Mouse (Mus musculus): ENCODE measurements around the gene Sdc4. TPM values are rescaled to one million over a fixed set of nuclear protein-coding genes. Genes with fewer than 3 reads are reported as not detected.

Gene Sdc4
- polyA plus RNA-seq, 1 experiment from 2014 or later = 101 TPM

- Histone ChIP-seq H3K36me3 (ENCODE audit: insufficient read depth) (no peaks in the 10 kb centered on the region), H3K9me3 (ENCODE audit: low read depth, low read length) (no peaks in the 10 kb centered on the region), H3K9ac (no peak overlapping the region), H3K27me3 (ENCODE audit: insufficient read depth, low read length) (no peaks in the 10 kb centered on the region), H3K4me2 (no peak overlapping the region), H3K4me1 (ENCODE audit: insufficient read depth) (peaks cover 15% of the 10 kb centered on the region), H3K27ac (ENCODE audit: low read depth) (no peak overlapping the region), H3K4me3 (ENCODE audit: low read depth, low read length) (no peak overlapping the region)
- DNase-seq = peak; percentile 61
- peak; percentile 73 for TF ChIP-seq CTCF (IDR thresholded peaks at IDR 0.05; ENCODE audit: low read depth)
- 16% methylated on average over 8 of the region's 8 CpGs for WGBS
- ATAC-seq (ENCODE audit: insufficient read depth) = no peak
These were observed 56.7 kb downstream of the Sdc4 start for GRCm38 (mm10) chr2:164386953-164387352.

DNA sequence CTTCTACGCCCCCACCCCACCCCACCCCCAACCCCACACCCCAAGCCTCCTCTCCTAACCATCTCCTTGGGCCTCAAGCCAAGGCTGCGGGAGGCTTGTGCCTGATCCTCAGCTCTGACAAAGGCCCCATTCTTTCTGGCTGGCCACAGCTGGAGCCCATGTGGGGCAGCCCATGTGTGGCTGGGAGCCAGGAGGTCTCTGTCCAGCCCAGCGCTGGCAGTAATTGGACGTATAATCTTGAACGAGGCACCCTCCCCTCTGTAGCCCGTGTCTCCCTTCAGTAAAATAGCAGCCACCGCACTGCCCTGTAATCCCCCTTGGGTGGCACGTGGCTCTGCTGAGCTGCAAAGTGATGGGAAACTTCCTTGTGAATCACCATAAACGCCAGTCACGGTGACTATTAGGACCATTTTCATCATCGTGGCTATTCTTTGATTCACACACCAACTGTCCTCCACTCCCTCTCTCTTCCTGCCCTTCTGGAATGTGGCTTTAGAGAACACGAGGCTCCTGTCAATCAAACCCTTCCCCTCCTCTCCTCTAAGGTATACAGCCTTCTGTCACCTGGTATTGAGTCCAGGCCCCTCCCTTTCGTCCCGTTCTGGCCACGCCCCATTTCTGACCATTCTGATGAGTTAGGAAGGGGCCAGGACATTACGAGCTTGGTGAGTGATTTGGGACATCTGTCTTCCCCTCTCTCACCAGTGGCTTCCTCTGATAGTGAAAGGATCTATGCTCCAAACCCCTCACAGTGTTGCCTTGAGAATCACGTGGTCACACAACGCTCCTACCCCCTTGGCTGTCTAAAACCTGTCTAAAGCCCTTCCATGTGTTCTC is 57.5 kb downstream of the Sdc4 start:
- Histone ChIP-seq H3K27me3 (ENCODE audit: insufficient read depth, low read length) (no peaks in the 10 kb centered on the region), H3K4me2 (peak overlapping the region; percentile 45), H3K9me3 (ENCODE audit: low read depth, low read length) (no peaks in the 10 kb centered on the region), H3K9ac (no peak overlapping the region), H3K36me3 (ENCODE audit: insufficient read depth) (no peaks in the 10 kb centered on the region), H3K4me3 (ENCODE audit: low read depth, low read length) (no peak overlapping the region), H3K4me1 (ENCODE audit: insufficient read depth) (peaks cover 15% of the 10 kb centered on the region), H3K27ac (ENCODE audit: low read depth) (peak overlapping the region; percentile 59; the same call in 1 of the 2 replicates)
- peak; percentile 86 for DNase-seq
- TF ChIP-seq CTCF (IDR thresholded peaks at IDR 0.05; ENCODE audit: low read depth) = no peak
- peak; percentile 78 for ATAC-seq (ENCODE audit: insufficient read depth)
- WGBS = 13% methylated on average over 18 of the region's 18 CpGs

GRCm38 (mm10) chr2:164383656-164384399 is 59.9 kb downstream of the Sdc4 start:
- Histone ChIP-seq H3K27me3 (ENCODE audit: insufficient read depth, low read length) (no peaks in the 10 kb centered on the region), H3K27ac (ENCODE audit: low read depth) (no peak overlapping the region), H3K9me3 (ENCODE audit: low read depth, low read length) (no peaks in the 10 kb centered on the region), H3K4me2 (no peak overlapping the region), H3K9ac (no peak overlapping the region), H3K4me3 (ENCODE audit: low read depth, low read length) (no peak overlapping the region), H3K36me3 (ENCODE audit: insufficient read depth) (no peaks in the 10 kb centered on the region), H3K4me1 (ENCODE audit: insufficient read depth) (peaks cover 12% of the 10 kb centered on the region)
- no peak for TF ChIP-seq CTCF (IDR thresholded peaks at IDR 0.05; ENCODE audit: low read depth)
- DNase-seq (peak; percentile 48), ATAC-seq (ENCODE audit: insufficient read depth) (no peak)
- 43% methylated on average over 11 of the region's 11 CpGs for WGBS

- H3K27ac ChIP-seq (ENCODE audit: low read depth) = no peak overlapping the region
- peaks cover 12% of the 10 kb centered on the region for H3K4me1 ChIP-seq (ENCODE audit: insufficient read depth)
- 76% methylated on average over 3 of the region's 3 CpGs for WGBS
- no peak overlapping the region for H3K4me3 ChIP-seq (ENCODE audit: low read depth, low read length)
- ATAC-seq (ENCODE audit: insufficient read depth) = no peak
- TF ChIP-seq CTCF (IDR thresholded peaks at IDR 0.05; ENCODE audit: low read depth) = no peak
- no peaks in the 10 kb centered on the region for H3K9me3 ChIP-seq (ENCODE audit: low read depth, low read length)
- H3K36me3 ChIP-seq (ENCODE audit: insufficient read depth) = no peaks in the 10 kb centered on the region
- H3K9ac ChIP-seq = no peak overlapping the region
- no peak for DNase-seq
- H3K4me2 ChIP-seq = no peak overlapping the region
- H3K27me3 ChIP-seq (ENCODE audit: insufficient read depth, low read length) = no peaks in the 10 kb centered on the region
These were observed 60.7 kb downstream of the Sdc4 start for GRCm38 (mm10) chr2:164382971-164383370.

DNA sequence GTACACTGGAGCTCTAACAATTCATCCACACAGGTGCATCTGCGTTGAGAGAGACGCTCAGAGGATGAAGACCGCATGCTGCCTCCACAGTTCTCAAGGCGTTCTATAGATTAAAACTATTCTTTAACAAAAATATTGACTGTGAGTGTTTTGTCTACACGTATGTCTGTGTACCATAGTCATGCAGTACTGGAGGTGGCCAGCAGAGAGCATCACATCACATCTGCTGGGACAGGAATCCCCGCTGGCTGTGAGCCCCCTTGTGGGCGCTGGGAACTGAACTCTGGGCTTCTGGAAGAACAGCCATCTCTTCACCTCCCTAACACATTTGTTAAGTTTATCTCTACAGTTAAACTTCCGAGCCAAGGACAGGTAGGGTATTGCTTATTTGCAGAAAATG is 62.0 kb downstream of the Sdc4 start:
- TF ChIP-seq CTCF (IDR thresholded peaks at IDR 0.05; ENCODE audit: low read depth) = peak; percentile 33; the same call in 1 of the 2 replicates
- H3K4me2 ChIP-seq = no peak overlapping the region
- H3K4me1 ChIP-seq (ENCODE audit: insufficient read depth) = peaks cover 12% of the 10 kb centered on the region
- H3K9me3 ChIP-seq (ENCODE audit: low read depth, low read length) = no peaks in the 10 kb centered on the region
- ATAC-seq (ENCODE audit: insufficient read depth) (no peak), DNase-seq (no peak)
- no peak overlapping the region for H3K9ac ChIP-seq
- H3K4me3 ChIP-seq (ENCODE audit: low read depth, low read length) = no peak overlapping the region
- H3K27me3 ChIP-seq (ENCODE audit: insufficient read depth, low read length) = no peaks in the 10 kb centered on the region
- WGBS = 73% methylated on average over 8 of the region's 8 CpGs
- no peaks in the 10 kb centered on the region for H3K36me3 ChIP-seq (ENCODE audit: insufficient read depth)
- no peak overlapping the region for H3K27ac ChIP-seq (ENCODE audit: low read depth)

DNA sequence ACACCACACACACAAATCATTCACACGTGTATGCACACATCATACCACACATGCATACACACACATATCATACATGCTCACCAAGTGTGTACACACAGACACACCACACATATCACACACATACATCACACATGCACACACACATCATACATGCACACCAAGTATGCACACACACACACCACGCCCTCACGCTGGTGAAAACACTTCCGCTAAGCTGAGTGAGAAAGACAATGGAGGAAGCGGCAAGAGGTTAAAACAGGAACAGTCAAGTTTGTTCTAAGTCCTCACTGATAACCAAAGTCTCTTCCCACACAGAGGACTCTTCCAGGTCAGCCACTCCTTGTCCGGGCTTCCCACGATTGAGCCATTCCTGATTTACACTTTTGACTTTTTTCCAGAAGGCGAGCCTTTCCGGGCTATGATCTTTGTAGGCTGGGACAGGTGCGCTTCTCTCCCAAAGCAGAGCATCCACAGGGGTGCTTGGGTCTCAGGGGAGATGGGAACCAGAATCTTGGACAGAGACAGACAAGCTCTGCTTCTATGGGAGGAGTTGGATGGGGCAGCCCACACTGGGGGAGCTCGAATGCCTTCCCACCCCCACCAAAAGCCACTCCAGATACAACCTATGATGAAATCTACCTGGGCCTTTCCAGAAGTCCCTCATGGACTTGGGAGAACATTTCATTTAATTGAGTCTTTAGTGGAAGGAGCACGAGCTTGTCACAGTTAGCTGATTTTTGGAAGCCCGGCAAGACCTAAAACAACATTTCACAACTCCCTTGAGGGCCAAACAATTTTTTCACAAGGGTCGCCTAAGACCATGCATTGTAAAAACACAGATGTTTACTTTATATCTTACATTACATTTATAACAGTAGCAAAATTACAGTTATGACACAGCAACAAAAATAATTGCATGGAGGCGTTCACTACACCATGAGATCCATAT is 65.9 kb downstream of the Sdc4 start:
- no peak for TF ChIP-seq CTCF (IDR thresholded peaks at IDR 0.05; ENCODE audit: low read depth)
- Histone ChIP-seq H3K4me3 (ENCODE audit: low read depth, low read length) (no peak overlapping the region), H3K9ac (no peak overlapping the region), H3K27me3 (ENCODE audit: insufficient read depth, low read length) (no peaks in the 10 kb centered on the region), H3K4me1 (ENCODE audit: insufficient read depth) (no peaks in the 10 kb centered on the region), H3K27ac (ENCODE audit: low read depth) (no peak overlapping the region), H3K36me3 (ENCODE audit: insufficient read depth) (no peaks in the 10 kb centered on the region), H3K4me2 (no peak overlapping the region), H3K9me3 (ENCODE audit: low read depth, low read length) (no peaks in the 10 kb centered on the region)
- DNase-seq (no peak), ATAC-seq (ENCODE audit: insufficient read depth) (no peak)
- WGBS = 80% methylated on average over 15 of the region's 15 CpGs

Other genes with a start within 250 kb of the Sdc4 start
- not detected in 2 replicates for gene Wfdc15a, start 243.8 kb downstream of the Sdc4 start, polyA plus RNA-seq (2014; fragmentation: Nextera tagmentation; extraction: Ambion mirVana)
- gene Wfdc15b, start 222.2 kb downstream of the Sdc4 start, polyA plus RNA-seq (2014; fragmentation: Nextera tagmentation; extraction: Ambion mirVana) = not detected in 2 replicates
- not detected in 2 replicates for gene Svs2, start 205.4 kb downstream of the Sdc4 start, polyA plus RNA-seq (2014; fragmentation: Nextera tagmentation; extraction: Ambion mirVana)
- gene Svs3b, start 187.2 kb downstream of the Sdc4 start, polyA plus RNA-seq (2014; fragmentation: Nextera tagmentation; extraction: Ambion mirVana) = not detected in 2 replicates
- gene Svs4, start 165.4 kb downstream of the Sdc4 start, polyA plus RNA-seq (2014; fragmentation: Nextera tagmentation; extraction: Ambion mirVana) = not detected in 2 replicates
- not detected in 2 replicates for gene Svs3a, start 154.6 kb downstream of the Sdc4 start, polyA plus RNA-seq (2014; fragmentation: Nextera tagmentation; extraction: Ambion mirVana)
- gene Svs6, start 127.1 kb downstream of the Sdc4 start, polyA plus RNA-seq (2014; fragmentation: Nextera tagmentation; extraction: Ambion mirVana) = not detected in 2 replicates
- not detected in 2 replicates for gene Svs5, start 111.1 kb downstream of the Sdc4 start, polyA plus RNA-seq (2014; fragmentation: Nextera tagmentation; extraction: Ambion mirVana)
- 0.73 and 0.86 TPM in 2 replicates for gene Slpi, start 54.8 kb downstream of the Sdc4 start, polyA plus RNA-seq (2014; fragmentation: Nextera tagmentation; extraction: Ambion mirVana)
- gene Rbpjl, start 40.7 kb downstream of the Sdc4 start, polyA plus RNA-seq (2014; fragmentation: Nextera tagmentation; extraction: Ambion mirVana) = 4.9 and 5.1 TPM in 2 replicates
- 5.5 and 6.7 TPM in 2 replicates for gene Matn4, start 38.7 kb downstream of the Sdc4 start, polyA plus RNA-seq (2014; fragmentation: Nextera tagmentation; extraction: Ambion mirVana)
- 65.6 and 68.7 TPM in 2 replicates for gene Sys1, start 13.1 kb upstream of the Sdc4 start, polyA plus RNA-seq (2014; fragmentation: Nextera tagmentation; extraction: Ambion mirVana)
- gene Gm20458, start 17.1 kb upstream of the Sdc4 start, polyA plus RNA-seq (2014; fragmentation: Nextera tagmentation; extraction: Ambion mirVana) = 14.4 and 14.9 TPM in 2 replicates
- gene Trp53tg5, start 29.8 kb upstream of the Sdc4 start, polyA plus RNA-seq (2014; fragmentation: Nextera tagmentation; extraction: Ambion mirVana) = not detected in 2 replicates
- 4.4 and 5.3 TPM in 2 replicates for gene Dbndd2, start 42.2 kb upstream of the Sdc4 start, polyA plus RNA-seq (2014; fragmentation: Nextera tagmentation; extraction: Ambion mirVana)
- 70.1 and 71.0 TPM in 2 replicates for gene Pigt, start 53.6 kb upstream of the Sdc4 start, polyA plus RNA-seq (2014; fragmentation: Nextera tagmentation; extraction: Ambion mirVana)
- gene Wfdc2, start 118.5 kb upstream of the Sdc4 start, polyA plus RNA-seq (2014; fragmentation: Nextera tagmentation; extraction: Ambion mirVana) = 280 and 282 TPM in 2 replicates
- gene Spint3, start 129.6 kb upstream of the Sdc4 start, polyA plus RNA-seq (2014; fragmentation: Nextera tagmentation; extraction: Ambion mirVana) = not detected in 2 replicates
- 0.65 and 0.95 TPM in 2 replicates for gene Wfdc6a, start 141.6 kb upstream of the Sdc4 start, polyA plus RNA-seq (2014; fragmentation: Nextera tagmentation; extraction: Ambion mirVana)
- not detected in 2 replicates for gene Eppin, start 149.7 kb upstream of the Sdc4 start, polyA plus RNA-seq (2014; fragmentation: Nextera tagmentation; extraction: Ambion mirVana)
- gene Wfdc6b, start 169.6 kb upstream of the Sdc4 start, polyA plus RNA-seq (2014; fragmentation: Nextera tagmentation; extraction: Ambion mirVana) = not detected in 2 replicates
- gene Wfdc8, start 169.7 kb upstream of the Sdc4 start, polyA plus RNA-seq (2014; fragmentation: Nextera tagmentation; extraction: Ambion mirVana) = not detected in 2 replicates
- gene Wfdc16, start 194.9 kb upstream of the Sdc4 start, polyA plus RNA-seq (2014; fragmentation: Nextera tagmentation; extraction: Ambion mirVana) = not detected in 2 replicates
- gene Wfdc10, start 212.2 kb upstream of the Sdc4 start, polyA plus RNA-seq (2014; fragmentation: Nextera tagmentation; extraction: Ambion mirVana) = not detected in 2 replicates
- gene Wfdc9, start 212.7 kb upstream of the Sdc4 start, polyA plus RNA-seq (2014; fragmentation: Nextera tagmentation; extraction: Ambion mirVana) = not detected in 2 replicates
- not detected in 2 replicates for gene Wfdc11, start 230.2 kb upstream of the Sdc4 start, polyA plus RNA-seq (2014; fragmentation: Nextera tagmentation; extraction: Ambion mirVana)
- not detected in 2 replicates for gene Wfdc13, start 241.2 kb upstream of the Sdc4 start, polyA plus RNA-seq (2014; fragmentation: Nextera tagmentation; extraction: Ambion mirVana)

Data from lung, embryonic 14.5 days (tissue).